Mouse (Mus musculus): ENCODE results near the gene Chmp4b. TPM values are rescaled to one million over a fixed set of nuclear protein-coding genes. Genes with fewer than 3 reads are reported as not detected.

Gene Chmp4b
- polyA plus RNA-seq, 1 experiment = 272 TPM

DNA sequence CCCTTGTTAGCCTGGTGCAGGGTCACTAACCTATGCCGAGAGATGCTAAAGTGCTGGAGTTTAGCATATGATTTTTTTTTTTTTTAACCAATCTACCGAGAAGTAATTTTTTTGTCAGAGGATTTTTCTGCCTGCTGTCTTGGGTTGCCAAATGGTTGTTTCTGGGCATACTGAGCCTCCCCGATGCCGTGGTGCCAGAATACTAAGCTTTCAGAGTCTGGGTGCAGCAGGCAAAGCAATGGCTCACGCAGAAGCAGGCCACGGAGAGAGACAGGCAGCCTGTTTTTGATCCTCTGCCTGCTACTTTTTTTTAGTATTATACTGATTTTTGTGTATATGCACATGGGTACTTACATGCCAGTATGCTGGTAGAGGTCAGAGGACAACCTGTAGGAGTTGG, 29.4 kb downstream of the Chmp4b start:
- DNase-seq (ENCODE audit: low spot score) = no peak

DNA sequence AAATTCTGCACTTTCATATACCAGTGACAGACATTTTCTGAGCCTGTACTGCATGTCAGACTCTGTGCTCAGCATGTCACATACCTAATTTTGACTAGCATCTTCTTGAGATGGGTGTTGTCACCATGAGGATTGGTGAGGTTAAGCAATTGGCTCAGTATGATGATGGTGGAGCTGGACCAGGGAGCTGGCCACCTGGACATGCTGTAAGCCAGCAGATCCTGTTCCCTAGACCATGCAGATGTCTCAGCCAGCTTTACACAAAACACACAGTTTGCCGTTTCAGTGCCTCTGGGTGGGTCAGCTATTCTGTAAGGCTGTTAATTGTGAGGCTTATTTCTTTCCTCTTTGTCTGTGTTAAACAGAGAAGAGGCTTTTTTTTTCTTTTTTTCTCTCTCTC, 31.2 kb downstream of the Chmp4b start:
- no peak for DNase-seq (ENCODE audit: low spot score)

- no peak for DNase-seq (ENCODE audit: low spot score)
Measured at GRCm38 (mm10) chr2:154684901-154685470, 33.5 kb downstream of the Chmp4b start.

- no peak for DNase-seq (ENCODE audit: low spot score)
Measured at GRCm38 (mm10) chr2:154685772-154686171, 34.3 kb downstream of the Chmp4b start.

GRCm38 (mm10) chr2:154686819-154687218, 35.3 kb downstream of the Chmp4b start:
- no peak for DNase-seq (ENCODE audit: low spot score)

- DNase-seq (ENCODE audit: low spot score) = no peak
Measured at GRCm38 (mm10) chr2:154689391-154689790, 37.9 kb downstream of the Chmp4b start.

GRCm38 (mm10) chr2:154690959-154691358, 39.5 kb downstream of the Chmp4b start:
- no peak for DNase-seq (ENCODE audit: low spot score)

DNA sequence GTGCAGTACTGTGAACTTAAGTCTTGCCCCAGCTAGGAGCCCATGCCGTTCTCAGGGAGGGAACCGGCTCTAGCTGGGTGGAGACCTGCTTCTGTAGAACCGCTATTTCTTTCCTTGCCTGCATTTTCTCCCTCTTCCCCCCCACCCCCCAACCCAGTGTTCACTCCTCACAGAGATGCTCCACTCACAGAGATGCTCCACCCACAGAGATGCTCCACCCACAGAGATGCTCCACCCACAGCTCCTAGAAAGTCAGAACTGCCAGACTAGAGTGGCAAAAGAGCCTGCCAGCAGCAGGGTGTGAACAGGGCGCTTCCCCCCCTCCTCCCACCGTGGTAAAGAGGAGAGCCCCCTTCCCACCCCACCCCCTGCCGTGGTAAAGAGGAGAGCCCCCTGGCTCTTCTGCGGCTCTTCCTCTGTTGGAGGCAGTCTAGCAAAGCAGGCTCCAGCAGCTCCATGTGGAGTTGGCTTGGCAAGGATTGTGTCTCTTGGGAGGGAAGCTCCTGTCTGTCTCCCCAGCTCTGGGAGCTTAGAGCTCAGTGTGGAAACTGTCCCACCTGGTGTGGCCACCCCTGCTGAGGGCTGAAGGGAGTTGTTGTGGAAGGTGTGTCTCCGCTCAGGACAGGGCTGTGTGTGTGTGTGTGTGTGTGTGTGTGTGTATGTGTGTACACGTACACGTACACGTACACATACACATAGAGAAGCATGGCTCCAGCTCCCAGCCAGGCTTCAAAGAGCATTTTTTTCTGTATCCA, 41.9 kb downstream of the Chmp4b start:
- DNase-seq (ENCODE audit: low spot score) = no peak

DNA sequence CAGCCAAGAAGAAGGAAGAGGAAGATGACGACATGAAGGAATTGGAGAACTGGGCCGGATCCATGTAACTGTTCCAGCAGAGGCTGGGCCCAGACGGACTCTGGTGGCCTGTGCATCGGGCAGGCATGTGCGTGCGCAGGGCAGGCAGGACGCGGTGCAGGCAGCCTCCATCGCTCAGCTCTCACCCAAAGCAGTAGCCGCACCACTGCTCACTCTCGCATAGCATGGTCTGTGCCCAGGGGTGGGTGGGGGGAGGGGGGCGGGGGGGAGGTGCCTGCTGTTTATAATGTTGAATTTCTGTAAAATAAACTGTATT, 42.4 kb downstream of the Chmp4b start:
- no peak for DNase-seq (ENCODE audit: low spot score)

- DNase-seq (ENCODE audit: low spot score) = no peak
Measured at GRCm38 (mm10) chr2:154695690-154696089, 44.2 kb downstream of the Chmp4b start.

- DNase-seq (ENCODE audit: low spot score) = no peak
Measured at GRCm38 (mm10) chr2:154696660-154697059, 45.2 kb downstream of the Chmp4b start.

DNA sequence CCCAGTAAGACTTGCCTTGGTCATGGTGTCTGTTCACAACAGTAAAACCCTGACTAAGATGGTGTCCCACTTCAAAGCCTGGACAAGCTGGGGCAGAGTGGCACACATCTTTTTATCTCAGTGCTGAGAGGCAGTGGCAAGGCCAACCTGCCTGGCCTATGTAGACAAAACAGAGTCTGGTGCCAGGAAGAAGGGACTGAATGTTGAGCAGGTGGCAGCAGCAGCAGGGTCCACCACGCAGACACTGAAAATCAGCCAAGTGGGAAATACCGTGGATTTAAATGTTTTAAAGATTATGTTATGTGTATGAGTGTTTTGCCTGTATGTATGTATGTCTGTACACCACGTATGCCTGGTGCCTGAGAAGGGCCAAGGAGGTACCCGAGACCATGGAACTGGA, 47.9 kb downstream of the Chmp4b start:
- DNase-seq (ENCODE audit: low spot score) = no peak

- DNase-seq (ENCODE audit: low spot score) = no peak
Measured at GRCm38 (mm10) chr2:154700177-154700576, 48.7 kb downstream of the Chmp4b start.

GRCm38 (mm10) chr2:154702637-154703315, 51.3 kb downstream of the Chmp4b start:
- peak; percentile 43 for DNase-seq (ENCODE audit: low spot score)

DNA sequence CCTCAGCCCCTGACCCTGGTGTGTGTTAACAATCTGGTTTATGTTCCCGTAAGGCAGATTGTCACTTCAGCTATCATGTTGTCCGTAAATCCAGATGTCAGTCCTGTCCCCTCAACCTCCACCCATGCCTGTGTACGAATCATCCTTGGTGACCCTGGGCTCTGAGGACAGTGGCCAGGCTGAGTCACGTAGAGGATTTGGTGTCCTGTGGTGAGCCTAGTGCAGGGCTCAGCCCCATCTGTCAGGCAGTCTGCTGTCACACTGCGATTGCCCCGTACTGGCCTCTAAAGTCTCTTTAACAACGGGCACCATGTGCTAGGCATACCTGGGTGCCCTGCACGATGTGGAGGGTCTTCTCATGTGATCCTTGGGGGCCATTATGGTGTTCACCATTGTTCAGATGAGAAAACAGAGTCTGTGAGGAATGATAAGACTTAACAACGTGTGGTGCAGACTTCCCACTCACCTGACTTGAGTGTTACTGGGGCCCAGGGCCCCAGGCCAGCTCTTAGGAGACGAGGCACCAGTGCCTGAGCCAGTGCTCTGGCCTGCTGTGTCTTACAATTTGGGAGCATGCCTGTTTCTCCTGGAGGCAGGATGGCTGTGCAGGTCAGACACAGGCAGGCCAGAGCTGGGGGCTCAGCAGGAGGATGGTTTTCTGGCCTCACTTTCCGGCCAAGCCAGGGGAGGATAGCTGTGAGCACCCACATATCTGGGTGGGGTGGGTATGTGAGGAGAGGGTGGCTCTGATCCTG, 55.2 kb downstream of the Chmp4b start:
- DNase-seq (ENCODE audit: low spot score) = no peak

DNA sequence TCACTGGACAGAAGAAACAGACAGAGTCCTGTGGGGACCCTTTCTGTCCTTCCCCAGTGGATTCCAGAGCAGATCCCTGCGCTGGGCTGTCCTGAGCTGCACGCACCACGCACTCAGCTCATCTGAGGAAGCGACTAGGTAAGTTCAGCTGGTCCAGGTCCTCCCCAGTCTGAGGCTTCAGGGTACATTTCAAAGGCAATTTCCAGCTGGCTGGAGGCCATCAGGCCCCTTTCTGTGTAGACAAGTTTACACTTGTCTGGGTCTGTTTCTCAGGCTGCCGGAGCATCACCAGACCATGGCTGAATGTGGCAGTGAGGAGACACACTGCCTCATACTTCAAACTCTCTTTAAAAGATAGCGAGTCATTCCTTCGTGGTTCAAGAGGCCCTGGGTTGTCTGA, 55.8 kb downstream of the Chmp4b start:
- DNase-seq (ENCODE audit: low spot score) = no peak

GRCm38 (mm10) chr2:154707830-154708385, 56.4 kb downstream of the Chmp4b start:
- DNase-seq (ENCODE audit: low spot score) = no peak

- DNase-seq (ENCODE audit: low spot score) = no peak
Measured at GRCm38 (mm10) chr2:154711701-154712100, 60.2 kb downstream of the Chmp4b start.

- DNase-seq (ENCODE audit: low spot score) = peak; percentile 42
Measured at GRCm38 (mm10) chr2:154712271-154712677, 60.8 kb downstream of the Chmp4b start.

GRCm38 (mm10) chr2:154713083-154713482, 61.6 kb downstream of the Chmp4b start:
- DNase-seq (ENCODE audit: low spot score) = no peak

DNA sequence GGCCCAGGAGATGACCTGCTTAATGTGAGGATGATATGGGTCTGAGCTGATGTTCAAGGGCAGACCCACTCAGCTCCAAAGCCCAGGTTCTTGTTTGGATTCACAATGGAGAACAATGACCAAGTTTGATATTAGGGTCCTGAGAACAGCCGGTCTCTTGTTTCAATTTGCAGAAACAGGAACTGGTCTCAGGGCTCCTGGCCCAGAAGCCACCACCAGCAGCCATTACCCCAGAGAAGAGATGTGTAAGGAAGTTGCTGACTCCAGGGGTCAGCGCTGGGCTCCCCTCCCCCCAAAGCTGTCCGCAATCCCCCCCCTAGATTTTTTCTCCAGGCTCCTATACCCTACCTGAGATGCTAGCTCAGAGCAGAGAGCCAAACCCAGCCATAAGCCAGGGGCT, 62.5 kb downstream of the Chmp4b start:
- no peak for DNase-seq (ENCODE audit: low spot score)

- no peak for DNase-seq (ENCODE audit: low spot score)
Measured at GRCm38 (mm10) chr2:154716586-154716985, 65.1 kb downstream of the Chmp4b start.
